Mouse (Mus musculus) kidney, adult 18-20 months (tissue): Measurements from ENCODE around the gene Adcy6.

Experiments used
- DNase-seq: peaks from one replicate; pipeline ENCODE4 v3.0.0; 2021

Gene Adcy6

GRCm38 (mm10) chr15:98546843-98547242 lies 63.0 kb downstream of the Adcy6 start:
- DNase-seq: no peak

- DNase-seq: no peak
Measured at GRCm38 (mm10) chr15:98545151-98545550, 64.7 kb downstream of the Adcy6 start.

GRCm38 (mm10) chr15:98543341-98543740 lies 66.5 kb downstream of the Adcy6 start:
- DNase-seq: no peak

GRCm38 (mm10) chr15:98541064-98541463 lies 68.8 kb downstream of the Adcy6 start:
- DNase-seq: no peak
